Comparison of ENCODE assay signal across 15 mouse cellular contexts in genomic region chr2:128334757-128335500, GRCm38 (mm10).
A peak's percentile ranks its signal among the peaks of the same experiment; 100 is the strongest.
DNase-seq lines count a peak whose midpoint lies in the region; TF ChIP-seq lines count a peak whose summit lies in the region.
"Had no signal": no experiment of that assay in that cellular context is flagged by ENCODE, and none has a peak within 500 bp of the region (broad histone marks: within the 10 kb centered on the region; RNA-seq: fewer than 3 reads in every experiment).

No protein-coding gene starts in this region.

- TF ChIP-seq CTCF in heart, adult 2 months (IDR thresholded peaks at IDR 0.05): no peak

- no peaks in the 10 kb centered on the region for H3K79me2 ChIP-seq in heart, adult 2 months (replicated peaks; ENCODE audit: control insufficient read depth, insufficient read depth, low read length)

- H3K9ac ChIP-seq in heart, adult 2 months (ENCODE audit: low read depth, low read length): no peak overlapping the region
- H3K9ac ChIP-seq: limb, embryonic 13.5 days; liver, embryonic 15.5 days had no signal

- H3K27ac ChIP-seq in heart, adult 2 months: no peak overlapping the region
- H3K27ac ChIP-seq: liver, embryonic 15.5 days had no signal

- DNase-seq in heart, adult 11 months: peak; percentile 76
- DNase-seq in heart, adult 2 months: no peak
- DNase-seq in urinary bladder, adult 2 months (ENCODE audit: low spot score): peak; percentile 3
- DNase-seq in urinary bladder, postnatal 10 days (ENCODE audit: low spot score): no peak
- peak; percentile 62 for DNase-seq in induced T-regulatory cell, adult 2 months (ENCODE audit: low read depth)
- peak; percentile 12 for DNase-seq in yolk sac, embryonic 10.5 days (ENCODE audit: low spot score)
- no peak for DNase-seq in testis, postnatal 14 days (ENCODE audit: low spot score)
- no peak for DNase-seq in kidney, postnatal 25 days
- DNase-seq: cerebellum, adult 9-11 months; heart, postnatal 10 days; kidney, adult 8-10 months; thymus, adult 2 months had no signal

- peaks cover 3% of the 10 kb centered on the region; the same call in 1 of the 2 replicates for H3K36me3 ChIP-seq in heart, adult 2 months (ENCODE audit: control insufficient read depth, insufficient read depth, low read length)
- H3K36me3 ChIP-seq: limb, embryonic 13.5 days; liver, embryonic 15.5 days had no signal

- no peak for TF ChIP-seq EP300 in heart, adult 2 months (IDR thresholded peaks at IDR 0.05; ENCODE audit: insufficient read depth, low read depth, low read length)

- no peak overlapping the region for H3K4me3 ChIP-seq in heart, adult 2 months
- H3K4me3 ChIP-seq: limb, embryonic 13.5 days; liver, embryonic 15.5 days had no signal

- WGBS in heart, adult 2 months: 81% methylated on average over 7 of the region's 7 CpGs

- no peaks in the 10 kb centered on the region for H3K27me3 ChIP-seq in heart, adult 2 months (ENCODE audit: control insufficient read depth, insufficient read depth, low read length)
- H3K27me3 ChIP-seq: limb, embryonic 13.5 days; liver, embryonic 15.5 days; Patski had no signal

- intact Hi-C loops in heart, adult 2 months (cut with DNase I): loop anchor here (5.0 kb wide), 1 partner anchor 148 kb away; no protein-coding TSS in a partner anchor

- peaks cover 14% of the 10 kb centered on the region for H3K4me1 ChIP-seq in heart, adult 2 months (ENCODE audit: control insufficient read depth, insufficient read depth, low read length)

- TF ChIP-seq POLR2A in heart, adult 2 months (IDR thresholded peaks at IDR 0.05; ENCODE audit: insufficient read depth, low read depth, low read length): no peak

Comparison
In these comparisons a context has a peak if more than half of its experiments do, and no peak if none do; other contexts are left out.
1. DNase-seq: peak in heart, adult 11 months (single experiment), urinary bladder, adult 2 months (single experiment), induced T-regulatory cell, adult 2 months (single experiment) and yolk sac, embryonic 10.5 days (single experiment); none in heart, adult 2 months (0 of 2), urinary bladder, postnatal 10 days (single experiment), testis, postnatal 14 days (single experiment) and kidney, postnatal 25 days (0 of 2).